Mouse (Mus musculus): ENCODE data around the gene Mlx. TPM values are rescaled to one million over a fixed set of nuclear protein-coding genes. Genes with fewer than 3 reads are reported as not detected.

Mlx gene
- polyA plus RNA-seq, 1 experiment from 2014 or later = 37.3 TPM

DNA sequence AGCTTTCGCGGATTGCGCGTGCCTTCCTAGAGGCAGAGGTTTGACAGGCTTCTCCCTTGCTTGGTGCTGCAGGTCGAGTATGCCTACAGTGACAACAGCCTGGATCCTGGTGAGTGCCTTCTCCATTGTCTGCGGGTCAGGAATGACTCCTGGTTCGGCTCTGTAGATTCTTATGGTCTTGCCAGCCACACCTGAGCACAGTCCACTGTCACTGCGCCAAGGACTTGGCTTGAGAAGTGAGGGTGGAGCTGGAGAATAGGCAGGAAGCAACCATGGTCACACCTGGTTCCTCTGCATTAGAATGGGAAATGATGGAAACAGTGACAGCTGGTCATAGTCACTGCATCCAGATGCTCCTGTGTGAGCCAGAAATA is 592 bp downstream of the Mlx start:
- Histone ChIP-seq H3K4me1 (peaks cover 54% of the 10 kb centered on the region), H3K27me3 (ENCODE audit: poor library complexity, severe bottlenecking) (no peaks in the 10 kb centered on the region), H3K27ac (peak overlapping the region; percentile 90), H3K4me3 (peak overlapping the region; percentile 93), H3K36me3 (replicated peaks) (peaks cover 66% of the 10 kb centered on the region), H3K9me3 (no peaks in the 10 kb centered on the region)
- DNase-seq (ENCODE audit: extremely low spot score, low spot score) = no peak
- 9% methylated on average over 8 of the region's 8 CpGs for WGBS

DNA sequence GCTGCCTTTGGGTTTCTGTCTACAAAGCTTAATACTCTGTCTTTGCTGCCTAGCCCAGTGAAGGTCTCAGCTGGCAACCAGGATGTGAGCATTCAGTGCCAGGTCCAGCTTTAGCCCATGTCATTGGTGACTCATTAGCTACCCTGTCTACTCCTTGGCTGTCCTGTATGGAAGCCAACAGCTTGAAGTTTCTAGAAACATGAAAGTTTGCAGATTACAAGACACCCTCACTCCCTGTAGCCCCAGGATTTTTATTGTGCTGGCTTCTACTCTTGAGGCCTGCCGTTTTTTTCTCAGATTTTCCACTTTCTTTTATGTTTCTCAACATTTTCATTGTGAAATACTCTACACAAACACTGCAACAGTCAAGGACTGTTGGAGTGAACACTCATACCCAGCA is 2.9 kb downstream of the Mlx start:
- H3K36me3 ChIP-seq (replicated peaks) = peaks cover 69% of the 10 kb centered on the region
- 90% methylated on average over 1 of the region's 1 CpGs for WGBS

GRCm38 (mm10) chr11:101094930-101095313 is 7.8 kb downstream of the Mlx start:
- DNase-seq (ENCODE audit: extremely low spot score, low spot score) = no peak
- Histone ChIP-seq H3K36me3 (replicated peaks) (peaks cover 75% of the 10 kb centered on the region), H3K9me3 (no peaks in the 10 kb centered on the region), H3K27me3 (ENCODE audit: poor library complexity, severe bottlenecking) (no peaks in the 10 kb centered on the region), H3K4me1 (peaks cover 31% of the 10 kb centered on the region), H3K4me3 (peak overlapping the region; percentile 78), H3K27ac (peak overlapping the region; percentile 91)
- under 1% methylated on average over 18 of the region's 18 CpGs for WGBS

More for the DNA sequence above, 2.9 kb downstream of the Mlx start:
- Histone ChIP-seq H3K4me1 (peaks cover 56% of the 10 kb centered on the region), H3K4me3 (no peak overlapping the region), H3K27ac (no peak overlapping the region), H3K9me3 (no peaks in the 10 kb centered on the region), H3K27me3 (ENCODE audit: poor library complexity, severe bottlenecking) (no peaks in the 10 kb centered on the region)
- DNase-seq (ENCODE audit: extremely low spot score, low spot score) = no peak

DNA sequence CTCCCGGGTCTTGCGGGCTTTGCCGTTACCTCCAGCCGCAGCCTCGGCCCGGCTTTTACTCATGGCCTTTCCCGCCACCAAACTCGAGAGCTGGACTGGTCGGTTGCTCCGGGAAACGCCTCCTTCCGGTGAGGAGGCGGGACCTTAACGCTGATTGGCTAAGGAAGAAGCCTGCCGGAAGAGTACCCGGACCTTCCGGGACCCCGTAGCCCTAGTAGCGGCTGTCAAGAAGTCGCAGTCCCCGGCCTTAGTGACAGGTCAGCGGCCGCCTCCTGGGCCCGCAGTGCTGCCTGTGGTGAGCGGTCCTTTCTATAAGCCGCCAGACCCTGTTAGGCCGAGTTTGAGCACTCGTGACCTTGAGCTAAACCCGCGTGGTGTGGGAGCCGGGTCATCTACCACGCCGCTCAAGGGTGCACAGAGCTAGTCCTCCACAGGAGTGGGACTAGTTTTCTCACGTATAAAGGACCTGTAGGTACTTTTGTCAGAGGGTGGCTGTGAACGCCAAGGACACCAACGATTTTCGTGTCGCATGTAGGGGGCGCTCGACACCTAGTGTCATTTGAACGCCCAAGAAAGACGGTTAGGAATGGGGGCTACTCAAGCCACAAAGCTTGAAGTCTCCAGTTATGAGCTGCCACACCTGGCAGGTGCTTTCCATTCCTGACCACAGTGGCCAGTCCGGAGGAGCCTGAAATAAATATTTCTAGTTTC is 8.4 kb downstream of the Mlx start, which contains the start of gene Psmc3ip:
TSS of gene Psmc3ip (minus strand) at position 123 of the 711 bp plus-strand sequence.
- no peaks in the 10 kb centered on the region for H3K9me3 ChIP-seq
- peaks cover 75% of the 10 kb centered on the region for H3K36me3 ChIP-seq (replicated peaks)
- peak; percentile 95 for DNase-seq (ENCODE audit: extremely low spot score, low spot score)
- peak within 1 kb of the TSS; percentile 78 for H3K4me3 ChIP-seq
- H3K4me1 ChIP-seq = peaks cover 31% of the 10 kb centered on the region
- peak within 1 kb of the TSS; percentile 91 for H3K27ac ChIP-seq
- H3K27me3 ChIP-seq (ENCODE audit: poor library complexity, severe bottlenecking) = no peaks in the 10 kb centered on the region
- WGBS = under 1% methylated on average over 43 of the region's 43 CpGs

- no peaks in the 10 kb centered on the region for H3K9me3 ChIP-seq
- no peak for DNase-seq (ENCODE audit: extremely low spot score, low spot score)
- H3K27ac ChIP-seq = no peak overlapping the region
- peaks cover 71% of the 10 kb centered on the region for H3K36me3 ChIP-seq (replicated peaks)
- no peak overlapping the region for H3K4me3 ChIP-seq
- H3K4me1 ChIP-seq = peaks cover 24% of the 10 kb centered on the region
- whole genome bisulfite sequencing = 89% methylated on average over 8 of the region's 8 CpGs
- no peaks in the 10 kb centered on the region for H3K27me3 ChIP-seq (ENCODE audit: poor library complexity, severe bottlenecking)
These were observed 11.2 kb downstream of the Mlx start for GRCm38 (mm10) chr11:101098231-101098630.

DNA sequence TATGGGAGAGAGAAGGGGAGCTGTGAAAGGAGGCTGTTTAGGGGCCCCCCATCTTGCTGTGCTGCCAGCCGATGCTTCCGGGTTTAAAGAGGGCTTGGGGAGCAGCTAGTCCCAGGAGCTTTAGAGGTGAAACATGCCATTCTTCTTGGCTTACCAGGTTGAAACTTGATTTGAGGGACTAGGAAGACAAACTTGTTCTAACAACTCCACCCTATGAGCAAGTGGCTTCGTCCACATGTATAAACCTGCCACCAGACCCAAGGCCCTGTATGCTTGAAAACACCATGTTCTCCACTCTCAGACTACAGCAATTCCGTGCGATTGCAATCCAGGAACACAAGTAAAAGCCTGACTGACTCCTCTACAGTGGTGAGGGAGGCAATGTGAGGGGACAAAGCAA is 15.9 kb downstream of the Mlx start:
- H3K4me3 ChIP-seq = no peak overlapping the region
- H3K36me3 ChIP-seq (replicated peaks) = peaks cover 78% of the 10 kb centered on the region
- no peaks in the 10 kb centered on the region for H3K4me1 ChIP-seq
- H3K9me3 ChIP-seq = no peaks in the 10 kb centered on the region
- 91% methylated on average over 5 of the region's 5 CpGs for WGBS
- DNase-seq (ENCODE audit: extremely low spot score, low spot score) = no peak
- no peaks in the 10 kb centered on the region for H3K27me3 ChIP-seq (ENCODE audit: poor library complexity, severe bottlenecking)
- no peak overlapping the region for H3K27ac ChIP-seq

DNA sequence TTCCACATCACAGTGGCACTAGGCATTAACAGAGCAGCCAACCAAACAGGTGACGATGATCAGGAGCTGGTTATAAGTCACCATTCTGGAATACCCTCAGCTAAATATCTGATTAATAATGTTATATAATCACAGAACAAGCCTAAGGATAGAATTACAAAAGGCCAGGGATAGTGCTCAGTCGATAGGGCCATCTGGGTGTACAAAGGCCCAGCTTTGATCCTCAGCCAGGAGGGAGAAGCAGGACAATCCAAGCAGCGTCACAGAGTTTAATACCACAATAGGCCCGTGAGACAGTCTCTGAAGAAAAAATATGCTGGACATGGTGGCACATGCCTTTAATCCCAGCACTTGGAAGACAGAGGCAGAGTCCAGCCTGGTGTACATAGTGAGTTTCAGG is 22.3 kb downstream of the Mlx start:
- Histone ChIP-seq H3K4me1 (no peaks in the 10 kb centered on the region), H3K4me3 (no peak overlapping the region), H3K9me3 (no peaks in the 10 kb centered on the region), H3K27ac (no peak overlapping the region), H3K27me3 (ENCODE audit: poor library complexity, severe bottlenecking) (no peaks in the 10 kb centered on the region), H3K36me3 (replicated peaks) (peaks cover 40% of the 10 kb centered on the region)
- 88% methylated on average over 4 of the region's 4 CpGs for WGBS
- DNase-seq (ENCODE audit: extremely low spot score, low spot score) = no peak

GRCm38 (mm10) chr11:101110708-101111107 is 23.6 kb downstream of the Mlx start:
- no peaks in the 10 kb centered on the region for H3K9me3 ChIP-seq
- 71% methylated on average over 5 of the region's 5 CpGs for WGBS
- H3K27ac ChIP-seq = no peak overlapping the region
- H3K4me1 ChIP-seq = peaks cover 5% of the 10 kb centered on the region
- H3K27me3 ChIP-seq (ENCODE audit: poor library complexity, severe bottlenecking) = no peaks in the 10 kb centered on the region
- H3K36me3 ChIP-seq (replicated peaks) = peaks cover 33% of the 10 kb centered on the region
- H3K4me3 ChIP-seq = no peak overlapping the region
- DNase-seq (ENCODE audit: extremely low spot score, low spot score) = no peak

- H3K4me1 ChIP-seq = peaks cover 10% of the 10 kb centered on the region
- peaks cover 33% of the 10 kb centered on the region for H3K36me3 ChIP-seq (replicated peaks)
- no peak overlapping the region for H3K4me3 ChIP-seq
- H3K9me3 ChIP-seq = no peaks in the 10 kb centered on the region
- DNase-seq (ENCODE audit: extremely low spot score, low spot score) = no peak
- no peaks in the 10 kb centered on the region for H3K27me3 ChIP-seq (ENCODE audit: poor library complexity, severe bottlenecking)
- WGBS = 97% methylated on average over 4 of the region's 4 CpGs
- H3K27ac ChIP-seq = no peak overlapping the region
These were observed 24.1 kb downstream of the Mlx start for GRCm38 (mm10) chr11:101111178-101111577.

DNA sequence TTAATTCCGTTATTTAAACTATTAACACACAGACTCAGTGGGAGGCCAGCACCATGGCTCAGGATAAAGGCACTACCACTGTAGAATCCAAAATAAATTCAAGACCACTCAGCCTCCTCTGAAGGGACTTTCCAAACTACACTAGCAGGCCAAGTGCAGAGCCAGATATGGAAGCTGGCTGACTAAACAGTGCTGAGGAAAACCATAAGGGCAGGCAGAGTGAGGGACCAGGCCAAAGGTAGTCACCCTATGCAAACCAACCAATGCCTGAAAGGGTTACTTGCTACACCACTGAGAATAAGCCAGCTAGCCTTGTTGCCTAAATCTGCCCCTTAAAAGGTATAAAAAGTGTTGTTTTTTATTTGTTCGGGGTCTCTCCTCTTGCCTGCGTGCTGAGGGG is 25.1 kb downstream of the Mlx start:
- Histone ChIP-seq H3K4me3 (no peak overlapping the region), H3K27ac (no peak overlapping the region), H3K9me3 (no peaks in the 10 kb centered on the region), H3K36me3 (replicated peaks) (peaks cover 41% of the 10 kb centered on the region), H3K27me3 (ENCODE audit: poor library complexity, severe bottlenecking) (no peaks in the 10 kb centered on the region), H3K4me1 (peaks cover 15% of the 10 kb centered on the region)
- DNase-seq (ENCODE audit: extremely low spot score, low spot score) = no peak
- 94% methylated on average over 3 of the region's 3 CpGs for WGBS

DNA sequence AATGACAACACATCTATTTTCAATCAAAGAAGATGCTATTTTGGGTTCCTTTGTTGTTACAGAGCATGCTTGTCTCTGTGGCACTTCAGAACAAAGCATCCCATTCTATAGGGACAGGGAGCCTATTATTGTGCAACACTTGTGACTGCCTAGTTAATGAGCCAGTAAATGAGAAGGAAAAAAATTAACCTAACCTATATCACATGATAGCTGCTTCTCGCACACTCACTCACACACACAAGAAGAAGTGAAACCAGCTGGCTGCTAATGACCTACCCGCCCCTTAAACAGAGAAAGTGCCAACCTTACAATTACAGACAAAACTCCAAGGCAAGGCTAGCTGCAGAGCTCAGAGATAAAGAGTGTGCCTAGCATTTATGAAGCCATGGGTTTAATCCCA is 28.5 kb downstream of the Mlx start:
- no peak overlapping the region for H3K27ac ChIP-seq

GRCm38 (mm10) chr11:101118105-101118504 is 31.0 kb downstream of the Mlx start:
- no peaks in the 10 kb centered on the region for H3K9me3 ChIP-seq
- DNase-seq (ENCODE audit: extremely low spot score, low spot score) = no peak
- H3K27ac ChIP-seq = no peak overlapping the region
- H3K4me1 ChIP-seq = peaks cover 55% of the 10 kb centered on the region
- peak overlapping the region; percentile 98 for H3K4me3 ChIP-seq
- 60% methylated on average over 4 of the region's 4 CpGs for WGBS
- peaks cover 49% of the 10 kb centered on the region for H3K36me3 ChIP-seq (replicated peaks)
- H3K27me3 ChIP-seq (ENCODE audit: poor library complexity, severe bottlenecking) = no peaks in the 10 kb centered on the region

More for the DNA sequence above, 28.5 kb downstream of the Mlx start:
- H3K4me3 ChIP-seq = no peak overlapping the region
- H3K36me3 ChIP-seq (replicated peaks) = peaks cover 40% of the 10 kb centered on the region
- WGBS = 76% methylated on average over 2 of the region's 2 CpGs
- DNase-seq (ENCODE audit: extremely low spot score, low spot score) = no peak
- H3K9me3 ChIP-seq = no peaks in the 10 kb centered on the region
- H3K27me3 ChIP-seq (ENCODE audit: poor library complexity, severe bottlenecking) = no peaks in the 10 kb centered on the region
- peaks cover 42% of the 10 kb centered on the region for H3K4me1 ChIP-seq

- Histone ChIP-seq H3K27me3 (ENCODE audit: poor library complexity, severe bottlenecking) (no peaks in the 10 kb centered on the region), H3K4me1 (peaks cover 55% of the 10 kb centered on the region), H3K4me3 (peak overlapping the region; percentile 98), H3K9me3 (no peaks in the 10 kb centered on the region), H3K36me3 (replicated peaks) (peaks cover 50% of the 10 kb centered on the region), H3K27ac (peak overlapping the region; percentile 96)
- under 1% methylated on average over 39 of the region's 39 CpGs for WGBS
- no peak for DNase-seq (ENCODE audit: extremely low spot score, low spot score)
These were observed 32.2 kb downstream of the Mlx start for GRCm38 (mm10) chr11:101119131-101119760.
